Mouse (Mus musculus) small intestine, adult 2 months (tissue): Measurements from ENCODE around the gene Tekt5.

Experiments
- CTCF ChIP-seq: fragments of 200-500 bp; IDR thresholded peaks from 2 replicates; pipeline ENCODE4 v1.5.1; 2012; ENCODE audit warnings: low read depth, mild to moderate bottlenecking, control low read depth, inconsistent platforms, low read length, moderate library complexity, mixed read lengths; ENCODE audit not compliant: insufficient replicate concordance, insufficient read length; ENCODE audit errors: extremely low read depth
- POLR2A ChIP-seq: fragments of 200-500 bp; IDR thresholded peaks from 2 replicates; pipeline ENCODE4 v1.6.1; 2012; ENCODE audit warnings: low read depth, mild to moderate bottlenecking, control low read depth, inconsistent platforms, low read length, moderate library complexity

GRCm38 (mm10) chr16:10441328-10441727 lies 46.0 kb upstream of the Tekt5 start:
- no peak for TF ChIP-seq CTCF
- no peak for TF ChIP-seq POLR2A
